Mouse (Mus musculus) testis, postnatal 14 days (tissue): Measurements from ENCODE around the gene Rec114.

Experiments used
- DNase-seq: peaks from one replicate; pipeline ENCODE4 v3.0.0; 2021; ENCODE audit warnings: low spot score

The Rec114 gene

GRCm38 (mm10) chr9:58716886-58717285 lies 26.9 kb downstream of the Rec114 start:
- no peak for DNase-seq

- no peak for DNase-seq
These were observed 33.1 kb downstream of the Rec114 start for GRCm38 (mm10) chr9:58710642-58711041.

- DNase-seq = peak; percentile 53
These were observed 33.8 kb downstream of the Rec114 start for GRCm38 (mm10) chr9:58709939-58710338.

GRCm38 (mm10) chr9:58707796-58708195 lies 36.0 kb downstream of the Rec114 start:
- no peak for DNase-seq

- DNase-seq = no peak
These were observed 37.7 kb downstream of the Rec114 start for GRCm38 (mm10) chr9:58706024-58706423.

- DNase-seq = no peak
These were observed 40.0 kb downstream of the Rec114 start for GRCm38 (mm10) chr9:58703766-58704165.

- no peak for DNase-seq
These were observed 42.0 kb downstream of the Rec114 start for GRCm38 (mm10) chr9:58701751-58702150.

GRCm38 (mm10) chr9:58698486-58698885 lies 45.3 kb downstream of the Rec114 start:
- DNase-seq = no peak

- DNase-seq = no peak
These were observed 52.3 kb downstream of the Rec114 start for GRCm38 (mm10) chr9:58691471-58691870.

GRCm38 (mm10) chr9:58690701-58691100 lies 53.1 kb downstream of the Rec114 start:
- no peak for DNase-seq

- DNase-seq = no peak
These were observed 55.7 kb downstream of the Rec114 start for GRCm38 (mm10) chr9:58688076-58688475.

- no peak for DNase-seq
These were observed 58.5 kb downstream of the Rec114 start for GRCm38 (mm10) chr9:58685290-58685689.

GRCm38 (mm10) chr9:58683372-58683771 lies 60.4 kb downstream of the Rec114 start:
- DNase-seq = no peak

GRCm38 (mm10) chr9:58682106-58682505 lies 61.7 kb downstream of the Rec114 start:
- no peak for DNase-seq

GRCm38 (mm10) chr9:58681411-58681810 lies 62.4 kb downstream of the Rec114 start:
- DNase-seq = no peak

- no peak for DNase-seq
These were observed 68.4 kb downstream of the Rec114 start for GRCm38 (mm10) chr9:58675371-58675770.

GRCm38 (mm10) chr9:58674736-58675135 lies 69.0 kb downstream of the Rec114 start:
- no peak for DNase-seq

GRCm38 (mm10) chr9:58672474-58672873 lies 71.3 kb downstream of the Rec114 start:
- DNase-seq = peak; percentile 28

GRCm38 (mm10) chr9:58669819-58670218 lies 73.9 kb downstream of the Rec114 start:
- DNase-seq = no peak

- DNase-seq = no peak
These were observed 74.7 kb downstream of the Rec114 start for GRCm38 (mm10) chr9:58669071-58669470.

- no peak for DNase-seq
These were observed 75.6 kb downstream of the Rec114 start for GRCm38 (mm10) chr9:58668171-58668570.

GRCm38 (mm10) chr9:58667244-58667643 lies 76.5 kb downstream of the Rec114 start:
- no peak for DNase-seq

GRCm38 (mm10) chr9:58666191-58666590 lies 77.6 kb downstream of the Rec114 start:
- DNase-seq = no peak

GRCm38 (mm10) chr9:58665492-58665891 lies 78.3 kb downstream of the Rec114 start:
- DNase-seq = no peak

GRCm38 (mm10) chr9:58662791-58663190 lies 81.0 kb downstream of the Rec114 start:
- no peak for DNase-seq
